Mouse (Mus musculus) gastrocnemius, adult 18-20 months (tissue): ENCODE measurements around the gene Pbrm1. TPM values are rescaled to one million over a fixed set of nuclear protein-coding genes. Genes with fewer than 3 reads are reported as not detected.

Experiments used
- DNase-seq: peaks from one replicate; pipeline ENCODE4 v3.0.0; 2021; ENCODE audit warnings: low spot score
- total RNA-seq, 2 experiments: library from RNA; stranded (reverse); gene quantifications; 2 replicates each; pipeline ENCODE4 v1.2.3; 2021

Pbrm1 gene
- total RNA-seq, 2 experiments from 2014 or later, result 40.1 to 41.1 TPM

- no peak for DNase-seq
These were observed 146.1 kb downstream of the Pbrm1 start for GRCm38 (mm10) chr14:31165010-31165409.

GRCm38 (mm10) chr14:31165458-31165857 is 146.5 kb downstream of the Pbrm1 start:
- no peak for DNase-seq

GRCm38 (mm10) chr14:31165991-31166630 is 147.2 kb downstream of the Pbrm1 start:
- no peak for DNase-seq

DNA sequence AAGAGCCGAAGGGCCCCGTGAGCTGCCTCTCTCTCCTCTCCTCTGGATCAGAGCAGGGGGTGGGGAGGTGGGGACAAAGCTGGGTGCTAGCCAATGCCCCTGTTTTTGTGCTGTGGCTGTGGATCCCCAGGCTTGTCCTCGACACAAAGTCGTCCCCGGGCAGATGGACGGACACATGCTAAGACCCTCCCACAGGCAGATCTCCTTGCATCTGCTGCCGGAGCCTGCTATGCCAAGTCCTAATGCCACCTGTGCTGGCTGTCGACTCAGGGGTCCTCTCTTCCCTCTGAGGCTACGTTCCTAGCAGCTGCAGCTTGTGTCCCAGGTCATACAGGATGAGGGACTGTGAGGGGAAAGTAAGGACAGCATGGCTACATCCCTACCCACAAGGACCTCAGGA is 147.9 kb downstream of the Pbrm1 start:
- DNase-seq, result no peak

DNA sequence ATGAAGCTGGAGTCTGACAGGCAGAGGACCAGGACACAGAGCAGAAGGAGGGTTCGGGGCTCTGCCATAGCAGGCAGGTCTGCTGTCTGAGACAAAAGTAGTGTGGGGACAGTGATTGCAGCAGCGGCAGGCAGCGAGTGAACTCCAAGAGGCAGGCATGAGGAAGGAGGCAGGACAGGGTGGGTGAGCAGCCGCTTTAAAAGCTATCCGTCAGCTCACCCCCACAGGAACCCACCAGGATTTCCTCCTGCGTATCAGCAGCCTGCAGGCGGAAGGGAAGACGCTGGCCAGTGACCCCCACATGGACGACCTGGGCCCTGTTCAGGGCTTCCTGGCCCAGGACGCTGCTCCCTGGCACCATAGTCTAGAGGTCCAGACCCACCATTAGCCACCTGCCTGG is 149.5 kb downstream of the Pbrm1 start, which contains the start of gene Stab1:
Gene Stab1, minus strand, starts transcription at position 217 of the 400 bp plus-strand sequence.
- DNase-seq, result no peak

DNA sequence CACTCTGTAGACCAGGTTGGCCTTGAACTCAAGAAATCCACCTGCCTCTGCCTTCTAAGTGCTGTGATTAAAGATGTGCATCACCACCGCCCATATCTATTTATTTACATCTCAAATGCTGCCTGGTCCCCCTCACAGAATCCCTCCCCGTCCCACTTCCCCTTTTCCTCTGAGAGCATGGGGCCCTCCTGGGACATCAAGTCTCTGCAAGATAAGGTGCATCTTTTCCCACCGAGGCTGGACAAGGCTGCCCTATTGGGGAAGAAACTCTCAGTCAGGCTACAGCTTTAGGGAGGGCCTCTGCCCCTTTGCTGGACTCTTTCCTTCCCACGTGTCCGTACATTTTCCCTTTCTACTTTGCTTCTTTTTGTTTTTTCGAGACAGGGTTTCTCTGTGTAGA is 150.6 kb downstream of the Pbrm1 start:
- no peak for DNase-seq

DNA sequence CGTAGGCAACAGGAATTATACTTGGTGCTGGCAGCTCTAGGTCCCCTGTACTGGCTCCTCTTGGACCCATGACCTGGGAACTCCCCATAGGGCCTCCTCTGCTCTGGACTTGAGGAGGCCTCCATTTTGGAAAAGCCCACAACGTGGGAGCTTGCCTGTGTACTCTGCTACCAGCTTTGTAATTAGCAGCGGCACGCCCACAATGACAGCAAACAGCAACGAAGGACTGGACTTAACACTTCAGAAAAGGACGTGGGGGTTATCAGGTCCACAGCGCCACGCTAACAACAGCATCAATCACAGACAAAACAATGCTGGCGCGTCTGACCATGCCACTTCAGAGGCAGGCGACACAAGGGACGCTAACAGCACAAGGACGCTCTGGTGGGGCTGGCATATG is 152.0 kb downstream of the Pbrm1 start:
- no peak for DNase-seq

Other genes starting within 250 kb of the Pbrm1 start
- gene Tmem110, start 193.5 kb upstream of the Pbrm1 start, total RNA-seq, result 10 to 100 TPM in 1 of 2 experiments, 1 to 10 TPM in 1; 5.9 to 10.2 TPM
- 100 to 1,000 TPM in 1 of 2 experiments, 10 to 100 TPM in 1; 81.2 to 174 TPM for gene Mustn1, start 139.9 kb upstream of the Pbrm1 start, total RNA-seq
- under 1 TPM; 0.09 to 1.00 TPM for gene Itih4, start 132.7 kb upstream of the Pbrm1 start, total RNA-seq
- gene Itih3, start 95.4 kb upstream of the Pbrm1 start, total RNA-seq, result under 1 TPM; 0.37 to 0.40 TPM
- under 1 TPM in 1 of 2 experiments, not detected in 1; 0.28 TPM for gene Itih1, start 75.8 kb upstream of the Pbrm1 start, total RNA-seq
- 1 to 10 TPM; 3.9 to 4.3 TPM for gene Nek4, start 67.8 kb upstream of the Pbrm1 start, total RNA-seq
- gene Glt8d1, start 17.7 kb upstream of the Pbrm1 start, total RNA-seq, result 10 to 100 TPM in 1 of 2 experiments, 1 to 10 TPM in 1; 9.7 to 12.0 TPM
- 100 to 1,000 TPM; 129 to 132 TPM for gene Spcs1, start 17.5 kb upstream of the Pbrm1 start, total RNA-seq
- 10 to 100 TPM; 31.8 to 31.9 TPM for gene Gnl3, start within 50 bp of the Pbrm1 start, total RNA-seq
- 10 to 100 TPM; 24.6 to 33.8 TPM for gene Smim4, start 109.8 kb downstream of the Pbrm1 start, total RNA-seq
- 1 to 10 TPM in 1 of 2 experiments, under 1 TPM in 1; 0.57 to 1.3 TPM for gene Nt5dc2, start 111.9 kb downstream of the Pbrm1 start, total RNA-seq
- gene Stab1, start 149.5 kb downstream of the Pbrm1 start, total RNA-seq, result 10 to 100 TPM in 1 of 2 experiments, 1 to 10 TPM in 1; 9.7 to 16.7 TPM
- gene Tnnc1, start 189.2 kb downstream of the Pbrm1 start, total RNA-seq, result 100 to 1,000 TPM; 566 to 705 TPM
- gene Nisch, start 197.8 kb downstream of the Pbrm1 start, total RNA-seq, result 10 to 100 TPM; 52.3 to 59.6 TPM
- gene Sema3g, start 198.7 kb downstream of the Pbrm1 start, total RNA-seq, result 1 to 10 TPM; 5.8 to 7.0 TPM
- gene Phf7, start 232.2 kb downstream of the Pbrm1 start, total RNA-seq, result 10 to 100 TPM in 1 of 2 experiments, 1 to 10 TPM in 1; 9.2 to 10.8 TPM
- gene Bap1, start 232.3 kb downstream of the Pbrm1 start, total RNA-seq, result 10 to 100 TPM; 40.7 to 46.8 TPM